Mouse (Mus musculus) yolk sac, embryonic 10.5 days (tissue): ENCODE data around the gene Ldlr.

Source experiments
- DNase-seq: peaks from one replicate; pipeline ENCODE4 v3.0.0-alpha.2; 2017; ENCODE audit warnings: low spot score

The Ldlr gene

GRCm38 (mm10) chr9:21725224-21726121 lies 2.2 kb downstream of the Ldlr start:
- no peak for DNase-seq

GRCm38 (mm10) chr9:21726218-21726975 lies 3.1 kb downstream of the Ldlr start:
- no peak for DNase-seq

GRCm38 (mm10) chr9:21728261-21728832 lies 5.1 kb downstream of the Ldlr start:
- no peak for DNase-seq

GRCm38 (mm10) chr9:21729264-21729663 lies 6.0 kb downstream of the Ldlr start:
- no peak for DNase-seq

GRCm38 (mm10) chr9:21732288-21732687 lies 9.0 kb downstream of the Ldlr start:
- no peak for DNase-seq

GRCm38 (mm10) chr9:21733446-21733845 lies 10.2 kb downstream of the Ldlr start:
- DNase-seq: no peak

- DNase-seq: no peak
These were observed 10.7 kb downstream of the Ldlr start for GRCm38 (mm10) chr9:21733989-21734388.

- DNase-seq: no peak
These were observed 11.8 kb downstream of the Ldlr start for GRCm38 (mm10) chr9:21735126-21735525.

GRCm38 (mm10) chr9:21736580-21736979 lies 13.3 kb downstream of the Ldlr start:
- peak; percentile 63 for DNase-seq

GRCm38 (mm10) chr9:21737188-21737587 lies 13.9 kb downstream of the Ldlr start:
- no peak for DNase-seq

GRCm38 (mm10) chr9:21738776-21739175 lies 15.5 kb downstream of the Ldlr start:
- no peak for DNase-seq

GRCm38 (mm10) chr9:21740427-21740826 lies 17.1 kb downstream of the Ldlr start:
- no peak for DNase-seq

- DNase-seq: no peak
These were observed 18.2 kb downstream of the Ldlr start for GRCm38 (mm10) chr9:21741514-21741913.

- DNase-seq: no peak
These were observed 24.0 kb downstream of the Ldlr start for GRCm38 (mm10) chr9:21747238-21747774.

- no peak for DNase-seq
These were observed 24.8 kb downstream of the Ldlr start for GRCm38 (mm10) chr9:21748033-21748432.

GRCm38 (mm10) chr9:21748491-21748890 lies 25.2 kb downstream of the Ldlr start:
- no peak for DNase-seq

GRCm38 (mm10) chr9:21749382-21750118 lies 26.3 kb downstream of the Ldlr start:
- DNase-seq: no peak

GRCm38 (mm10) chr9:21750370-21750769 lies 27.1 kb downstream of the Ldlr start:
- no peak for DNase-seq

- DNase-seq: no peak
These were observed 28.1 kb downstream of the Ldlr start for GRCm38 (mm10) chr9:21751347-21751746.

GRCm38 (mm10) chr9:21752252-21752792 lies 29.0 kb downstream of the Ldlr start:
- DNase-seq: no peak

- no peak for DNase-seq
These were observed 30.7 kb downstream of the Ldlr start for GRCm38 (mm10) chr9:21754003-21754402.
